ENCODE assay signal across 13 mouse cellular contexts in the genomic region with DNA sequence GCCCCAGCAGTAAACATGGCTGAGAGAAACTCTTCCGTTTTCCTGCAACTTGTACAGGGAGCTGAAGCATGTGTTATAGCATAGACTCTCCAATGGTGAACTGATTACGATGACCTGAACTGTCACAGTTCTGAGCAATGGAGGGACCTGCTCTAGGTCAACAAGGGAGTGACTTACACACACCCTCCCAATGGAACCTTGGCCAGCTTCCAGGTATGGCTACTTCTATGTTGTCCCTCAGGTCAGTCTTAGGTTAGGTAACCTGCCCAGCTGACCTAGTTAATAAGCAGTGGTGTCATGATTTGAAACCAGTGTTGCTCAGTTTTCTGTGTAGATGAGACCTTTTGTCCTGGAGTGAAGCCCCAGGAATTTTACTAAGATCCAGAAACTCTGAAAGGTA. TPM values are rescaled to one million over a fixed set of nuclear protein-coding genes. Genes with fewer than 3 reads are reported as not detected.
DNase-seq lines count a peak whose midpoint lies in the region; ATAC-seq and TF ChIP-seq lines count a peak whose summit lies in the region.
"Had no signal": no experiment of that assay in that cellular context is flagged by ENCODE, and none has a peak within 500 bp of the region (broad histone marks: within the 10 kb centered on the region; RNA-seq: fewer than 3 reads in every experiment).

No protein-coding gene starts in this region.

- H3K4me2 ChIP-seq in liver, postnatal 0 days (ENCODE audit: low read depth, low read length): no peak overlapping the region
- no peak overlapping the region for H3K4me2 ChIP-seq in forebrain, embryonic 12.5 days

- no peaks in the 10 kb centered on the region for H3K27me3 ChIP-seq in liver, postnatal 0 days (ENCODE audit: insufficient read depth, low read length)
- no peaks in the 10 kb centered on the region for H3K27me3 ChIP-seq in forebrain, embryonic 12.5 days

- ATAC-seq in liver, postnatal 0 days: peak; percentile 99
- no peak for ATAC-seq in forebrain, embryonic 12.5 days (ENCODE audit: low FRiP score)
- ATAC-seq: CD4-positive, CD25-positive, alpha-beta regulatory T cell, adult 4 months had no signal

- peak; percentile 56 for TF ChIP-seq EP300 in liver, postnatal 0 days (IDR thresholded peaks at IDR 0.05; ENCODE audit: low read depth)

- peak overlapping the region; percentile 62 for H3K27ac ChIP-seq in liver, postnatal 0 days (ENCODE audit: low read depth)
- H3K27ac ChIP-seq in forebrain, embryonic 12.5 days: no peak overlapping the region

- H3K4me1 ChIP-seq in liver, postnatal 0 days (ENCODE audit: insufficient read depth): peaks cover 17% of the 10 kb centered on the region
- no peaks in the 10 kb centered on the region for H3K4me1 ChIP-seq in forebrain, embryonic 12.5 days

- peak; percentile 75 for DNase-seq in urinary bladder, postnatal 14 days (ENCODE audit: low spot score)
- DNase-seq in urinary bladder, adult 2 months (ENCODE audit: low spot score): no peak
- peak; percentile 63 for DNase-seq in kidney, postnatal 14 days
- peak; percentile 80 for DNase-seq in liver, postnatal 0 days
- peak; percentile 38 to 58 for DNase-seq in urinary bladder, postnatal 36 days (ENCODE audit: low spot score in 2 of 2)
- no peak for DNase-seq in cerebellum, postnatal 36 days
- DNase-seq in testis, postnatal 10 days (ENCODE audit: low spot score): no peak
- DNase-seq: cerebellum, adult 9-10 months; heart, postnatal 36 days; thymus, postnatal 14 days had no signal

- H3K9me3 ChIP-seq in liver, postnatal 0 days (ENCODE audit: low read length): no peaks in the 10 kb centered on the region
- H3K9me3 ChIP-seq in forebrain, embryonic 12.5 days: no peaks in the 10 kb centered on the region

- no peaks in the 10 kb centered on the region for H3K36me3 ChIP-seq in liver, postnatal 0 days (replicated peaks; ENCODE audit: insufficient read depth, low read length)
- no peaks in the 10 kb centered on the region for H3K36me3 ChIP-seq in forebrain, embryonic 12.5 days (replicated peaks)

- H3K9ac ChIP-seq in liver, postnatal 0 days (replicated peaks): no peak overlapping the region
- no peak overlapping the region for H3K9ac ChIP-seq in forebrain, embryonic 12.5 days

- 61% methylated on average over 2 of the region's 2 CpGs for WGBS in liver, postnatal 0 days (ENCODE audit: insufficient replicate concordance)
- 84% methylated on average over 2 of the region's 2 CpGs for WGBS in forebrain, embryonic 12.5 days

- no peak for TF ChIP-seq CTCF in liver, postnatal 0 days (IDR thresholded peaks at IDR 0.05; ENCODE audit: low read depth)

- no peak overlapping the region for H3K4me3 ChIP-seq in liver, postnatal 0 days (ENCODE audit: low read depth, low read length)
- H3K4me3 ChIP-seq in forebrain, embryonic 12.5 days (replicated peaks): no peak overlapping the region

RNA-seq across cellular contexts. Expression of a gene that starts 8.9 kb away (rescaled TPM):
- 23.1 and 25.1 TPM in 2 replicates for polyA plus RNA-seq in urinary bladder, adult 2 months (2012; rRNA removed)
- 0.90 and 1.2 TPM in 2 replicates for polyA plus RNA-seq in liver, postnatal 0 days (2015; fragmentation: Nextera tagmentation; extraction: Ambion mirVana)
- polyA plus RNA-seq in forebrain, embryonic 12.5 days (2016; fragmentation: Nextera tagmentation; extraction: Ambion mirVana): 0.73 and 0.77 TPM in 2 replicates

RNA-seq across cellular contexts. Expression of a gene that starts 53.6 kb away (rescaled TPM):
- 20.7 and 22.7 TPM in 2 replicates for polyA plus RNA-seq in urinary bladder, adult 2 months (2012; rRNA removed)
- 2.8 and 3.6 TPM in 2 replicates for polyA plus RNA-seq in liver, postnatal 0 days (2015; fragmentation: Nextera tagmentation; extraction: Ambion mirVana)
- polyA plus RNA-seq in forebrain, embryonic 12.5 days (2016; fragmentation: Nextera tagmentation; extraction: Ambion mirVana): 10.7 and 12.6 TPM in 2 replicates

RNA-seq across cellular contexts. Expression of a gene that starts 56.2 kb away (rescaled TPM):
- 707 and 739 TPM in 2 replicates for polyA plus RNA-seq in urinary bladder, adult 2 months (2012; rRNA removed)
- polyA plus RNA-seq in liver, postnatal 0 days (2015; fragmentation: Nextera tagmentation; extraction: Ambion mirVana): 0.28 TPM in 1 of 2 replicates, not detected in the other
- 0.32 TPM in 1 of 2 replicates, not detected in the other for polyA plus RNA-seq in forebrain, embryonic 12.5 days (2016; fragmentation: Nextera tagmentation; extraction: Ambion mirVana)
- polyA plus RNA-seq: CD4-positive, CD25-positive, alpha-beta regulatory T cell, adult 4 months; neural tube, embryonic 14.5 days had no signal

Comparison
In these comparisons a context has a peak if more than half of its experiments do, and no peak if none do; other contexts are left out.
1. DNase-seq: peak in urinary bladder, postnatal 14 days (single experiment), kidney, postnatal 14 days (single experiment), liver, postnatal 0 days (single experiment) and urinary bladder, postnatal 36 days (2 of 2); none in urinary bladder, adult 2 months (single experiment), cerebellum, postnatal 36 days (0 of 2) and testis, postnatal 10 days (single experiment).
2. RNA of a gene that starts 8.9 kb away (polyA plus RNA-seq): 23.1 to 25.1 TPM in urinary bladder, adult 2 months; 0.90 to 1.2 TPM in liver, postnatal 0 days and 0.73 to 0.77 TPM in forebrain, embryonic 12.5 days; every median in the first group is over 10 times any median in the second.
3. RNA of a gene that starts 56.2 kb away (polyA plus RNA-seq): 707 to 739 TPM in urinary bladder, adult 2 months; 0.32 TPM in forebrain, embryonic 12.5 days and 0.28 TPM in liver, postnatal 0 days; every median in the first group is over 100 times any median in the second.